Mouse (Mus musculus): ENCODE data around the gene Pogk. TPM values are rescaled to one million over a fixed set of nuclear protein-coding genes. Genes with fewer than 3 reads are reported as not detected.

The Pogk gene
- total RNA-seq, 1 experiment, result 3.5 TPM

DNA sequence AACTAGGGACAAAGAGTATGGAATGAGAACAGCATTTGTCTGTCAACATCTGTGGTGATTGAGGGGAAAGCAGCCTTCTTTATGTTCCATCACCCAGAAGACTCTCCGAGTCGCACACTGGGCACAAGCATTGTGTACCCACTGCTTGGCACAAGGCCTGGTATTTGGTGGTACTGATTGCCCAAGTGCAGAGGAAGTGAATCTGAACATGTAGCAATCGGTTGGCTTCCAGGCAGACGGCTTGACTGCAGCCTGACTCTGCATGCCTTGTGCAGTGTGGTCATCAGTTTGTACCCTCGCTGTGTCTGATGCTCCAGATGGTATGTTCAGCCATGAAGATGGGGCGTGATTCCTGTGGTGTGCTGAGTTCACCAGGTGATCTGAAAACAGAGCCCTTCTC is 70.6 kb downstream of the Pogk start:
- H3K4me1 ChIP-seq (ENCODE audit: control insufficient read depth in 2 of 2, insufficient read depth in 2 of 2, low read length in 2 of 2, poor library complexity in 1 of 2), result no peaks in the 10 kb centered on the region
- DNase-seq (ENCODE audit: low read depth, low spot score), result no peak
- no peak overlapping the region for H3K4me3 ChIP-seq (ENCODE audit: insufficient read depth in 1 of 2, low read depth in 1 of 2, low read length in 2 of 2, poor library complexity in 1 of 2, severe bottlenecking in 1 of 2)
- no peaks in the 10 kb centered on the region for H3K9me3 ChIP-seq (ENCODE audit: control insufficient read depth, insufficient read depth, low read depth, low read length)
- in situ Hi-C loops (cut with MboI; ENCODE audit: low sequenced_read_pairs in 2 of 2, unreplicated experiment in 2 of 2), result no loop called here
- H3K36me3 ChIP-seq (ENCODE audit: control insufficient read depth, insufficient read depth, low read length, poor library complexity, severe bottlenecking), result no peaks in the 10 kb centered on the region
- H3K9ac ChIP-seq (ENCODE audit: insufficient read depth, low read depth, low read length, poor library complexity, severe bottlenecking), result no peak overlapping the region
- H3K27ac ChIP-seq (ENCODE audit: insufficient read depth, low read depth, low read length, poor library complexity, severe bottlenecking), result no peak overlapping the region
- TF ChIP-seq ZNF384 (IDR thresholded peaks at IDR 0.05; ENCODE audit: low read depth, low read length) (no peak), ZC3H11A (IDR thresholded peaks at IDR 0.05; ENCODE audit: borderline replicate concordance, low read depth, low read length) (no peak), CHD2 (IDR thresholded peaks at IDR 0.05; ENCODE audit: low read depth, low read length) (no peak), HCFC1 (IDR thresholded peaks at IDR 0.05; ENCODE audit: borderline replicate concordance, insufficient read depth, low read length) (no peak), MAFK (IDR thresholded peaks at IDR 0.05; ENCODE audit: insufficient read depth, low read depth, low read length) (no peak)

Other genes starting within 250 kb of the Pogk start
- gene Mael, start 171.1 kb downstream of the Pogk start, total RNA-seq (2012; rRNA removed), result 20.3 and 25.7 TPM in 2 replicates
- gene Ildr2, start 155.7 kb downstream of the Pogk start, total RNA-seq (2012; rRNA removed), result 1.5 and 2.9 TPM in 2 replicates
- gene Tada1, start 30.8 kb downstream of the Pogk start, total RNA-seq (2012; rRNA removed), result 5.1 and 5.5 TPM in 2 replicates
- not detected in 2 replicates for gene Gm4846, start 87.7 kb upstream of the Pogk start, total RNA-seq (2012; rRNA removed)
- not detected in 2 replicates for gene Gm4847, start 237.8 kb upstream of the Pogk start, total RNA-seq (2012; rRNA removed)

Data from ES-E14 (cell line).